Mouse (Mus musculus) ES-Bruce4 (cell line): ENCODE measurements around the gene Lclat1.

Experiments used
- CTCF ChIP-seq: IDR thresholded peaks from one replicate; pipeline ENCODE4 v1.8.1; 2011; ENCODE audit warnings: low read depth, low read length
- POLR2A ChIP-seq: IDR thresholded peaks from one replicate; pipeline ENCODE4 v1.8.1; 2011; ENCODE audit warnings: low read length; ENCODE audit not compliant: insufficient read depth

DNA sequence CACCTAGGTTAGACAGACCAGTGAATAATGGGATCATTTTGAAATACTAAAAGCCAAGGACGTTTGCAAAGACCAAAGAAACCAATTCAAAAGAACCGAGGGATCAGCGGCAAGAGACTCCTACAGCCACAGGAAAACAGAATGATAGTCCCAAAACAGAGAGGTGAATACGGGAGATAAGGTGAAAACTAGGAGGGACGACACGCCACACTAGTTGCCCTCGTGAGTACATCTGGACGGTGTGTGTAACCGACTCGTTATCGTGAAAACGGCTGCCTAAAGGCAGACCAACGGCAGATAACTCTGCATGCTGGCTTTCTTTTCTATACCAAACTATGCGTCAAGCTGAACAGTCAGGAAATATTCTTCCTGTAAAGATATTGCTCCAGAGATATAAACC, 140.0 kb downstream of the Lclat1 start:
- TF ChIP-seq CTCF = no peak
- TF ChIP-seq POLR2A = no peak
